Mouse (Mus musculus): ENCODE results near the gene Nrf1.

Gene Nrf1

DNA sequence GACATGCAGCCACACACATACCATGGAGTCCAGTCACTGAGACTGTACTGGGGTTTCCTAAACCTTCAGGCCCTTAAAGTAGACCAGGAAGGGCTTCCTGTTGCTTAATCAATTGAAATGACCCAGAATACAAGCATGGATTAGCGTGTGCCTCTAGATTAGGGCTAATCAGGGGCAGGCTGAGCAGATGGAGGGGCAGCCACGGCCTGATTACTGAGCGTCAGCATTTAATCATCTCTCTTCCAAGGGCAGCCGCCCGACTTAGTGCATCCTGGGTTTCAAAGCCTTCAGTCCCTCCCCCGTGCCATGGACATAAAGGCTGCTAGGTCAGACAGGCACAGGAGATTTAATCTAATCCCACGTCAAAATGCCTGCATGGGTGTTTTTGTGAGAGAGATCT, 99.3 kb downstream of the Nrf1 start:
- no peak for DNase-seq (ENCODE audit: low spot score)

DNA sequence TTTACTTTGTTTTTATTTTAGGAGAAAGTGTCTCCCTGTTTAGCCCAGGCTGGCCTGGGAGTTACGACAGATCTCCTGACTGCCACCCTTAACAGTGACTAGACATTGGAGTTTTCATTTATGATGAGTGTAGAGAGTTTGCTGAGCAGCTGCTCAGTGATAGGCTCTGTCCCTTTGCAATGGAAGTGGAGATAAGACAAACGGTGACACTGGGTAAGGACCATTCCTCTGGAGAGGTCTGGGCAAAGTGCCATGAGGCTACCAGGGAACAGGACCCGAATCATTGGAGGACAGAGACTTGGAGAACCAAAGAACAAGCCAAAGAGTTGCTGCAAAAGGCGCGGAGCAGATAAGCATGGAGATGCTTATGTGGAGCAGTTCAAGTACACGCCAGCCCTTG, 100.0 kb downstream of the Nrf1 start:
- no peak for DNase-seq (ENCODE audit: low spot score)

DNA sequence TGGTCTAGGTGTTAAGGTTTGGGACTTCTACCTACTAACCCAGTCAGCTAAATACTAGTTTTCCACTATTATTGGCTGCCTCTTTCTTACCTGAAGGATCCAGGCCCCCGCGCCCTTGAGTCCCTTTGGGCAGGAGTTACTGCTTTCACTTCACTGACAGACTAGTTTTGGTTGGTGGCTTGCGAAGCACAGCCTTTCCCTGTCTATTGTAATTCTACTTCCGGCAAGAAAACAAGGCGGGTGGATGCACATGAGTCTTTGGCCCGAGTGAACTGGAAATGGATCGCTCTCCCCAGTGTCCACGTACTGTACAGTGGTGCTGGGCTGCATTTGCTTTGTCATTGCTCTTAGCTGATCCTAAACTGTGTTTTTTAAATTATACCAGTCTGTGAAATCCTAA, 102.7 kb downstream of the Nrf1 start:
- DNase-seq (ENCODE audit: low spot score): no peak

DNA sequence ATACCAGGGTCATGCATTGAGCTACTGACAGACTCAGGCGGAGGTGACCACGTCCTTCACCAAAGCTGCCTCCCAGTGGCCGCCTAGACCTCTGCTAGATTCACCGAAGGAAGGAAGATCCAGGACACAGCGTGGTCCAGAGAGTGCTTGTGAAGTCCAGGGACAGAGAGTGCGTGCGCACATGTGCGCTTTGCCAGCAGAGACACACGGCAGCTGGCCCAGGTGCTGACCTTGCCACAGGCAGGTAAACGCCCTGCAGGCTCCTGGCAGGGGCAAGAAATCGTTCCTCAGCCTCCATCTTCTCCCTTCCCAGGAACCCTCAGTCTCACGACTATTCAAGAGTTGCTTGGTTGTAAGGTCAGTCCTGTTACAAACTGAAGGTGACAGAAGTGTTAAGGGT, 104.4 kb downstream of the Nrf1 start:
- DNase-seq (ENCODE audit: low spot score): no peak

DNA sequence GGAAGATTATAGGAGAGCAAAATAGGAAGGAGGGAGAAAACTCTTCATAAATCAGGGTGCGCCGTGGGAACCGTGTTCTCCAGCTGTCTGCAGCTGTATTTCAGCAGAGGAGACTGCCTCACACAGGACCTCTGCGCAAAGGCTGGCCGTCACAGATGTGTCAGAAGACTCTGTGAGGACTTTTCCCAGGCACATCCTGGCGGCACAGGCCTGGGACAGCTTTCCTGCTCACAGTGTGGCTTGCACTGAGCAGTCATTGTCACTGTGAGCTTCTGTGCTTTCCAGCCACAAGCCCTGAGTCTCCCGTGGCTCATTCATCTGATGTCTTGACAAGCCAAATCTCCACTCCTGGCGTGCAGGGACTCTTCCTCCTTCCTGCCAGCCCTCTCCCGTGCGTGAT, 104.9 kb downstream of the Nrf1 start:
- no peak for DNase-seq (ENCODE audit: low spot score)

DNA sequence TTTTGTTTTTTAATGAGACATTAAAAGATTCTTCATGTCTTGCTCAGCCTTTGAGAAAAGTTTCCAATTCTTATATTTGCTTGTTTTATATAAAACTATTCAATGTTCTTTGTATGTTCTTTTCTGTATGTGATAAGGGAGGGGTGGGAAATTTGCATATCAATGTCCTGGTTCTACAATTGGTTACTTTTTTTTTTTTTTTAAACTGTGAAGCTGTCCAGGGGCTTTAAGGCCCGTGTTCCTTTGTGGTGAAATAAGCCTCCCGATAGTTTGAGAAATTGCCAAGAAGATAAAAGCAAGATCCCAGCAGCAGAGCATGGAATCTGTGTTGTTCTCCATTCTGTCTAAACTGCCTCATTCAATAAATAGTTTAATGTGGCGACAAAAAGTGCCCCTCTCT, 105.3 kb downstream of the Nrf1 start:
- no peak for DNase-seq (ENCODE audit: low spot score)

DNA sequence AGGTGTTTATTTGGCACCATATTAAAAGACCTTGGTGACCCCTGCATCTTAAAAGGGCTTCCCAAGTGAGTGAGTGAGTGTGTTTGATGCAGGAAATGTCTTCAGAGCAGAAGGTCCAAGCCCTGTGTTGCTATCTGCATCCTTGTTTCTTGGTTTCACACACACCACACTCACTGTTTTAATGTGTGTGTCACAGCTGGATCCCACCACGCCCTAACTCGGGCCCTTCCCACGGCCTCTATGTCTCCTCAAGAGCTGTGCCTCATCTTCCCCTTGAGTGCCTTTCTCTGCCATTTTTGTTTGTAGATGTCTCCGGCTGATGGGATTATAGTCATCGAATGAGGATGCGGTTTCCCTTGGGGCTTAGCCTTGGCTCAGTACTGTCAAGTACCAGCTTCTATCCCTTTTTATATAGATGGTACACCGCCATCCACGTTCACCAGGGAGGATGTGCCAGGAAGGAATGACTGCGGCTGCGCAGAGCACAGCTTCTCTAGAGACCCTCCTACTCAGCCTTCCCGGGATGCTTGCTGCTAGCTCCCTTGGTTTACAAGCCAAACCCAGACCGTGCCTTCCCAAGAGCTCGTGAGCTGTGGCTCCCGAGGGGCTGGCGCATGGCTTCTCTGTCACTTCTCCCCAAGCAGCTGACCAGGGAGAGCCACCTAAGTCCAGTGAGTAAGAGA, 106.1 kb downstream of the Nrf1 start:
- no peak for DNase-seq (ENCODE audit: low spot score)

DNA sequence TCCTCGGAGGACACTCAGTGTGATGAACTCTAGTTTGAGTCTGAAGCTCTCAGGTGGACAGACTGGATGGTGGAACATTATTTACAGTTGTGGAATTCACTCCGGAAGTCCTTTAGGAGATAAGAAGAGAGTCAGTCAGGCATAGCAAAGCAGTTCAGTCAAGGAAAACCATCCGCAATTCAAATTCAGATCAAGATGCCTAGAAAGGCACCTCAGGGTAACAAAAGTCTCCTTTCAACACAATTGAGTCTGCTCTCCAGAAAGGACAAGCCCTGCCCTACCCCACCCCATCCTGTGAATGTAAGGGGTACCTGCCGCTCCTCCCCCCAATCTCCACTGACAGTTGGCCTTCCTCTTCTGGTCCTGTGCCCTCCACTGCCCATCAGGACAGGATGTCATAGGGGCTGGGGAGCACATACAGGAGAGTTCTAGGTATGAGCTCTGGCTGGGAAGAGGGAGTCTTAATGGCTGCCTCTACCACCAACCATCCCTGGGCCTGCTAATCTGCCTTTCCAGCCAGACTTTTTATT, 111.8 kb downstream of the Nrf1 start:
- DNase-seq (ENCODE audit: low spot score): no peak

DNA sequence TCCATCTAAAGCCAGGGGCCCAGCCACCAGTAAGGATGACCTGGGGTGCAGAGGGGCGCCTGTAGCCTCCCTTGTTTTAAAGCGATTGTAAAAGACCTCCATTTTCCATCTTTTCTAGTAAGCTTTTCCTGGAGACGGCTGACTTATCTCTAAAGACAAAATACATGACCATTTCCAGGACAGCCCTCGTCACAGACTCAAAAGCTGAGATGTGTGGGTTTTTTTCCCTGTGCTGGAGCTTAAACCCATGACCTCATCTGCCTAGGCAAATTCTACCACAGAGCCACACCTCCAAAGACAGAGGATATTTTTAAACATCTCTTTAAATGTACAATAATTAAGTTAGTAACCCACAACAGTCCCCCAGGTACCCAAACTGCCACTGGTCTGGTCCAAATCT, 112.6 kb downstream of the Nrf1 start:
- DNase-seq (ENCODE audit: low spot score): no peak

DNA sequence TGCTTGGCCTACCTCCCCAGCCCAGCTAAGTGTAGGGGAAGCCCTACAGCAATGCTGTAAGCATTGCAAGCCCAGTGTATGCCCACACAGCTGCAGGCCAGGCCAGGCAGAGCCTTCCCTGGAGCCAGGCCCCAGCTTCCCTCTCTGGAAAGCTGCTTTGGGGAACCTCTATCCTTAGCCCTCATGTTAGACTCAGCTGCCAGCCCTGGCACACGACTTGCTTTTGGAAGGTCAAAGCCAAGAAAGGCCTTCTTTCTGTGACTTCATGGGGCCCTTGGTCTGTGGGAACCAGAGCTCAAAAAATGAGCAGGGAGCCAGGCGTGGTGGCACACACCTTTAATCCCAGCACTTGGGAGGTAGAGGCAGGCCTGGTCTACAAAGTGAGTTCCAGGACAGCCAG, 113.8 kb downstream of the Nrf1 start:
- DNase-seq (ENCODE audit: low spot score): no peak

DNA sequence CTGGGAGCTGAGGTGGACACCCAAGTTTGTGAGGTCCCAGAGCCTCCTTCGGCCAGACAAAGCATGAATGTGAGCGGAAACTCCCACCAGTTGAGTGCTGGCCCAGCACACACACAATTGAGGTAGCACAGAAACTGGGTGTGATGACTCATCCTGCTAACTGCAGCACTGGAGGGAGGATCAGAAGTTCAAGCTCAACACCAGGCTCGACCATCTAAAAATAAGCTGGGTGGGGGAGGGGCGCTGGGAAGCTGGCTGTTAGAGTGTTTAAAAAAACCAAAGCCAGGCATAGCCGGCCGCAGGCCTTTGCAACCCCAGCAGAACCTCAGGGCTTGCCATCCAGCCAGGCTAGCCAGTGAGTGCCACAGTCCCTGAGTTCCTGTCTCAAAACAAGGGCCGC, 114.3 kb downstream of the Nrf1 start:
- no peak for DNase-seq (ENCODE audit: low spot score)

DNA sequence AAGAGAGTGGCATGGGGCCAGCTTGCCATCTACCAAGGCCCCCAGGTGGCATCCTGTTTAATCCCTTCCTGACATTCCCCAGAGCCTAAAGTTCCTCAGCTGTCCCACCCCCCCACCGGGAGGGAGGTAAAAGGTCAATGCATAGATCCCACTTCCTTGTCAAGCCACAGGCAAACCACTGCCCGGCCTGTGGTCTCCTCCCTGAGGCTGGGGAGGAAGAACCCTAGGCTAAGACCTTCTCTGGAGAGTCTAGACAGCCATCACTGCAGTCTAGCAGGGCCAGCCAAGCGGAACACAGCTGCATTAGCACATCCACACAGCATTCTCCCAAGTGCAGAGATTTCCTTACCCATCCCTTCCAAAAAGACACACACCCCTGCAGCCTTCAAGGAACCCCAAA, 118.6 kb downstream of the Nrf1 start:
- no peak for DNase-seq (ENCODE audit: low spot score)

DNA sequence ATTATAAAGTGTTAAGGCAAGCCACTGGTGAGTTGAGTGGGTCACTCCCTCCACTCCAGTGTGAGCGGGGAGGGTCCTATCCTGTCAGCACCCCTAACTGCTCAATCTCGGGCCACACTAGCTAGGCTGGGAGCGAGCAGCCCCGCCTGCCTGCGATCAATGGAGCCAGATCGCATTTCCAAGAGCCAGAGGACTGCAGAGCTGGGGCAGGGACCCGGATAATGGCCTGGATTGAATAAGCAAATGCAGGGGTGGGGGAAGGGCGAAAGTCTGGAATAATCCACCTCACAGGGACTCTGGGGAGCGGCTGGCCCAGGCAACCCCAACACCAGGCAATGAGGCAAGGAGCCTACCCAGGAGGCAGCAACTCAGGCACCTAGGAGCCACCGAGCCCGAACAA, 119.4 kb downstream of the Nrf1 start:
- no peak for DNase-seq (ENCODE audit: low spot score)

DNA sequence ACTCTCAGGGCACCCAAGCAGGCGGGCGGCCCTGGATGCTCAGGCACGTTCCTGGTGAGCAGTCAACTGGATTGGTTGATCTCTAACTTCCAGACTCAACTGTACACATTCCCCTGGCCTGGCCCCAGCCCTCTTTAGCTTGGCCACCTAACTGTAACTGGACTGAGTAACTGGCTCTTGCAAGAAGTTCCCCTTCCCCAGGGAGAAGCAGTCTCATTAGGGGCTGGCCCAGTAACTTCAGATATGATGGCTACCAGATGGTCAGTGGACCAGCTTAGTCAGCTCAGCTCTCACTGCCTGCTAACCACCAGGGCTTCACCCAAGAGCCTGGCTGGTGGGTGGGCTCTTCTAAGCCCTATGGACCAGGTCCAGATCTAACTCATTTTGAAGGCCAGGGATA, 120.5 kb downstream of the Nrf1 start:
- DNase-seq (ENCODE audit: low spot score): no peak

DNA sequence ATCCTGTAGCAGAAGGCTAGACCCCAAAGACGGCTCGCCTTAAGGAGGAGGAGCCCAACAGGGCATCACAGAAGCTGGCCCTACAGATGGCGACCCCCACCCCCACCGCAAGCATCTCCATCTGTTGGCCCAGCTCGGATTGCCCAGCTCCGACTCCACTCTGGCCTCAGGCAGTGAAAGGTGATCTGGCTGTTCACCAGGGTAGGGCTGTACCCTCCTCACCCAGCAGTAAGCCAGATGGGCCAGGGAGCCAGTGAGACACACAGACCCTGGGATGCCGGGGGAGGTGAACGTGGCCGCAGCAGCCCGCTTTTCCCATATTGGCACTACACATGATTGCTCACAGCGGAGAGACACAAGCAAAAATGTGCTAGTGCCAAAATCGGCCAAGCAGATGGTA, 121.4 kb downstream of the Nrf1 start:
- DNase-seq (ENCODE audit: low spot score): no peak

DNA sequence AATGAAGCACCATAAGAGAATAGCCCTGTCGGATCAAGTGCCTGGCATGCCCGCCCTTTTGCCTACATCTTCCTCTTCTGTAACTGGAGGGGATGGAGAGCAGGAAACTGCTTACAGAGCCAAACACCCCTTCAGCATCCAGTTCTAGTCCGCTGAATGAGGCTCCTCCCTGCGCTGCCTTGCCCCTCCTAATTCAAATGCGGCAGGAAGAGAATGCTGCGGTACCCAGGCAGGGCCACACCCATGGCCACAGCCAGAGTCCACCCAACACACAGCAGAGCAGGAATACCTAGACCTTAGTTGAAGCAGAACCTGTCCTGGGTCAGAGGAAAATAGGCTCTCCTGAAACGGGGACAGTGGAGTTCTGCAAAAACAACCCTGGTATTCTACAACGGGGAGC, 123.4 kb downstream of the Nrf1 start:
- no peak for DNase-seq (ENCODE audit: low spot score)

DNA sequence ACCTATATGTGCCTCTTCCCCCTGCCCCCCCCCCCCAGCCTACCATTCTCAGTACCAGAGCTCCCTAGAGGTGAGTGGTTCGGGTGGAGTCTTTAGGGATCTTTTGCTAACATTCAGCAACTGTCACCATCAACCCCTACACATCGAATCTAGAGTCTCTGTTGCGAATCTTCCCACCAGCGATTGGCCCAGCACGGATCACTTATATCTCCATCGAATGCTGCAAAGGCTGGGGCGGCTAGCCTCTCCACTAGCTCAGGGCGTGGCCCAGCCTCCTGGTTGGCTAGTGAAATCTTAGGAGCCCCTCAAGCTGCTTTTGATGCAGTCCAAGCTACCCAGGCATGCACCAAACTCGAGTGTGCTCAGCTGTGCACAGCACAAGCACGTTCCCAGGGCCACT, 124.2 kb downstream of the Nrf1 start:
- DNase-seq (ENCODE audit: low spot score): no peak

DNA sequence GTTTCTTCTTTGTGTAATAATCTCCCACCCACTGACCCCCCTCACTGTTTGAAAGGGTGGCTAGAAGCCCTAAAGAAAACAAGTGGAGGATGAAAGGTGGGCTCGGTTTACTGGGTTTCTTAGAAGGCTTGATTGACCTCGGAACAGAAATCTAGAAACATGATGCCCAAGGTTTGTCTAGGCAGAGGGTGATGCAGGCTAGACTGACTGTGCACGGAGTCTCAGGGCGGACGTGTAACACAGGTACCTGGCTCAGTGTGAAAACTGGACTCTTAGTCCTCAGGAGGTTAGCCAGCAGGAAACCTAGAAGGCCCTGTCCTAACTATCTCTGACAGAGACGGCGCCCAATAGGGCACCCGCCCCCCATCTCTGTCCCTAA, 124.6 kb downstream of the Nrf1 start:
- DNase-seq (ENCODE audit: low spot score): no peak

DNA sequence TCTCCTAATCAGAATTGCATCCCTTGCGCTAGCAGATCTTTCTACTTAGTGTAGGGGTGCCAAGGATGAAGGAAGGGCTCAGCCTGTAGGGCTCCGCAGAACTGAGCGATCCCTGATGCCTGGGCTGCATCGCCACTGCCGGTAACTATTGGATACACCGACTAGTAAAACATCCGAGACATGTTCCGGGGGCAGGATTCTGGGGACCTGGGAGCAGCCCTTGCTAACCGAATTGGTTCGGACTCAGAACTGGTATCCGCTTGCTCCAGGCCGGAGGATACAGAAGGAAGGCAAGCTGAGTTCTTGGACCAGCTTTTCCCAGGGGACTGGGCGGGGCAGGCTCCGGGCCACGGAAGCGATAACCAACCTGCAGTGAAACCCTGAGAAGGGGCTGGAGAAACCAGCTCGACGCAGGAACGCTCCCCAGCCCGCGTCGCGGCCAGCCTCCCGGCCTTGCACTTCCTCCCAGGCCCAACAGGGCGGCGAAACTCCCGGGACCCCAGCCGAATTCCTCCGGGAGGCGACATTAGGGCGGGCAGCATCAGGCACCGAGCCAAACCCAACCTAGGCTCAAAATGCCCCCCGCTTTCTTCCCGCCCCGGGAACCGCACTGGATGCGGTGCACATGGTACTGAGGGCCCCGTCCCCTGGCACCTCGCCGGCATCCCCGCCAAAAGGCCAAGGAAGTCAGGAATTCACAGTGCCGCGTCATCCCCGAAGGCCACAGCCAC, 125.2 kb downstream of the Nrf1 start:
- DNase-seq (ENCODE audit: low spot score): no peak

DNA sequence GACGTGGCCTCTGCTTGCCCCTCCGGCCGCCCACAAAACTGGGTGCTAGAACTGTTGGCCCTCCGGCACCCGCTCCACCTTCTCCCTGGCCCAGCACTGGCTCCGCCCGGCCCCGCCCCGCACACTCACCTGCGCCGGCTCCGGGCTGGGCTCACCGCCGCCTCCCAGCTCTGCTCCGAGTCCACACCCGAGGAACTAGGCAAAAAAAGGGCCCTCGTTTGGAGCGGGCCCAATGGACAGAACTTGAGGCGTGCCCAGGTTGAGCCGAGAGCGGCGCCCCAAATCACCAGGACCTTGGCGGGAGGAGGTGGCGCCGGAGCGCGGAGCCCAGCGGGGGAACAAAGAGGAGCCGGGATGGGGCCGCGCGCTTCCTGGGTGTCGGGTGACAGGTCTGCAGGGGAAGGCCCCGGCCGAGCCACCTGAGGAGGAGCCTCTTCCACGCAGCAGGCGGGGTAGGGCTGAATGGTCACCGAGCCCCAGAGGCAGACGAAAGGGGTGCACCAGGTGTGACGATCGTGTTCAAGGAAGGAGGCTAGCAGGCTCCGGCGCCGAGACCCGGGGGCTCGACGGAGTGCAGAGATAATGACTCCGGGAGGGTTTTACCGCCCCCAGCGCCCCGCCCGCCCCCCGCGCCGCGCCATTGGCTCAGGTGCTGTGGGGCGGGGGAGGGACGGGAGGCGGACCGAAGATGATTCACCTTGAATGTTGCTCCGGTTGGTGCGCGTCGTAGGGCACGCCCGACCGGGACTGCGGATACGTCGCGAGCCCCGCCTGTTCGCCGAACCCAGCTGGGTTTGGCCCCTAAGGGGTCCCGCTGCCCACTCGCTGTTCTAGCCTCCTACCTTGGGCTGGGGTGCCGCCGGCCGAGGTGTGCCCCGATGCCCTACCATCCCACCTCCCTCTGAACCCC, 126.0 kb downstream of the Nrf1 start:
- no peak for DNase-seq (ENCODE audit: low spot score)

DNA sequence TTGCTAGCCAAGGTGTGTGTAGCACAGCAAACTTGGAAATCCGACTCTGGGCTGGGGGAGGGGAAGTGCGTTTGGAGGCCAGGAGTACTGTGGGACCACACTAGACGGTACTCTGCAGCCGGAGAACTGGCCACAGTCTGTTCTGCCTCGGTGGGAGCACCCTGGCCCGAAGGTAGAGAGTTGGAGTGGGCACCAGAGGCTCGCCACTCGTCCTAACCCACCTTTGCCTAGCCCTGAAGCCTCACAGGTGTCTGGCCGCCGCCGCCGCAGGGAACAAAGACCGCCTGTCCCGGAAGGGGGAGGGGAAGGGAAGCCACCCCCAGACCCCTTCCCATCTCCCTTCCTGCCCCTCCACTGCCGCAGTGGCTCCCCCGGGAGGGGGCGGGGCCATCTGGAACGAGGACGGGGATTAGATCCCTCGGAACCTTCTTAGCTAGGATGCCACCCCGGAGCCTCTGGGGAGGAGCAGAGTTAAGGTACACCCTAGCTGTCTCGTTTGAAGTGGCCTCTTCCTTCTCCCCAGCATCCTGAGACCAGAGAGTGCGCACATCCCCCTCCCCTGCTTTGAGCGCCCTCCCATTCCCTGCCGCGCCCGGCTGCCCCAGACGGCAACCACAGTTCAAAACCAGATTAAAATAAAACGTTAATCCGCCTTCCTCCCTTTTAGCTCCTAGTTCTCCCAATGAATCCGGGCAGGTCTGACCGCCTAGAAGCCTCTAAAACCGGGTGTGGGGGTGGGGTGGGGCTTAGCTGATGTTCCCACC, 126.9 kb downstream of the Nrf1 start:
- no peak for DNase-seq (ENCODE audit: low spot score)

Measured in ovary, postnatal 14 days (tissue).